In the genomic region with DNA sequence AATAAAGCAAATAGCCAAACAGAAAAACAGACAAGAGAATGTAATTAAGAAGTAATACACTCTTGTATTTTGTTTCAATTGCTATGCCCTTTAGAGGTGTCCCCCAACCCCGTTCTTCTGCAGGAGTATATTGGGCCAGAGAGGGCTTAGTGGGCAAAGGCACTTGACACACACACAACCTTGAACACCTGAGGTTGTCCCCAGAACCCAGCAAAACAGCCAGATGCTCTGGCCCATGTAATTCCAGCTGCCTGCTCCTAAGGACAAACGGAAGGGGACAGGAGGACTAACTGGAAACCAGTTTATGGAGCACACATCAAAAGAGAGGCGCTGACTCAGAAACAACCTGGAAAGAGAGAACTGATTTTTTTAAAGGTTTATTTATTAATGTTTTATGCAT, we compare ENCODE assay signal across 27 mouse cellular contexts. TPM values are rescaled to one million over a fixed set of nuclear protein-coding genes. Genes with fewer than 3 reads are reported as not detected.
DNase-seq lines count a peak whose midpoint lies in the region; ATAC-seq and TF ChIP-seq lines count a peak whose summit lies in the region.
"Had no signal": no experiment of that assay in that cellular context is flagged by ENCODE, and none has a peak within 500 bp of the region (broad histone marks: within the 10 kb centered on the region; RNA-seq: fewer than 3 reads in every experiment).

No protein-coding gene starts in this region.

- H3K4me3 ChIP-seq in forebrain, embryonic 11.5 days (ENCODE audit: low read depth, low read length) = no peak overlapping the region
- H3K4me3 ChIP-seq in forebrain, embryonic 10.5 days = no peak overlapping the region
- H3K4me3 ChIP-seq in midbrain, embryonic 11.5 days (ENCODE audit: low read depth, low read length) = no peak overlapping the region
- H3K4me3 ChIP-seq in midbrain, postnatal 0 days (ENCODE audit: low read depth, low read length) = no peak overlapping the region

- no peak overlapping the region for H3K27ac ChIP-seq in forebrain, embryonic 11.5 days (ENCODE audit: low read depth, low read length)
- no peak overlapping the region for H3K27ac ChIP-seq in forebrain, embryonic 10.5 days
- H3K27ac ChIP-seq in midbrain, embryonic 11.5 days (ENCODE audit: low read depth, low read length) = no peak overlapping the region
- no peak overlapping the region for H3K27ac ChIP-seq in midbrain, postnatal 0 days (ENCODE audit: low read depth, low read length)

- TF ChIP-seq CTCF in midbrain, postnatal 0 days (IDR thresholded peaks at IDR 0.05) = no peak

- peaks cover 4% of the 10 kb centered on the region; the same call in 1 of the 2 replicates for H3K27me3 ChIP-seq in forebrain, embryonic 11.5 days (ENCODE audit: control insufficient read depth, insufficient read depth, low read length)
- H3K27me3 ChIP-seq in forebrain, embryonic 10.5 days (ENCODE audit: poor library complexity, severe bottlenecking) = peaks cover 20% of the 10 kb centered on the region
- H3K27me3 ChIP-seq in midbrain, embryonic 11.5 days (ENCODE audit: control insufficient read depth, insufficient read depth, low read length) = peaks cover 4% of the 10 kb centered on the region; the same call in 1 of the 2 replicates
- no peaks in the 10 kb centered on the region for H3K27me3 ChIP-seq in midbrain, postnatal 0 days (ENCODE audit: insufficient read depth, low read length)
- H3K27me3 ChIP-seq: CH12.LX had no signal

- no peak overlapping the region for H3K9ac ChIP-seq in forebrain, embryonic 11.5 days (ENCODE audit: low read length)
- no peak overlapping the region for H3K9ac ChIP-seq in midbrain, embryonic 11.5 days (ENCODE audit: low read length)
- no peak overlapping the region for H3K9ac ChIP-seq in midbrain, postnatal 0 days (replicated peaks; ENCODE audit: low read length, poor library complexity, severe bottlenecking)

- no peaks in the 10 kb centered on the region for H3K36me3 ChIP-seq in forebrain, embryonic 11.5 days (ENCODE audit: control insufficient read depth, insufficient read depth, low read length)
- H3K36me3 ChIP-seq in forebrain, embryonic 10.5 days (replicated peaks) = no peaks in the 10 kb centered on the region
- H3K36me3 ChIP-seq in midbrain, embryonic 11.5 days (ENCODE audit: control insufficient read depth, insufficient read depth, low read length) = no peaks in the 10 kb centered on the region
- no peaks in the 10 kb centered on the region for H3K36me3 ChIP-seq in midbrain, postnatal 0 days (ENCODE audit: insufficient read depth, low read length)
- H3K36me3 ChIP-seq: G1E had no signal

- H3K4me2 ChIP-seq in forebrain, embryonic 11.5 days (ENCODE audit: low read depth, low read length, severe bottlenecking) = no peak overlapping the region
- no peak overlapping the region for H3K4me2 ChIP-seq in midbrain, embryonic 11.5 days
- H3K4me2 ChIP-seq in midbrain, postnatal 0 days (ENCODE audit: low read depth, low read length, poor library complexity, severe bottlenecking) = no peak overlapping the region

- no peaks in the 10 kb centered on the region for H3K9me3 ChIP-seq in forebrain, embryonic 11.5 days (ENCODE audit: control insufficient read depth, low read length)
- H3K9me3 ChIP-seq in forebrain, embryonic 10.5 days = no peaks in the 10 kb centered on the region
- no peaks in the 10 kb centered on the region for H3K9me3 ChIP-seq in midbrain, embryonic 11.5 days (ENCODE audit: control insufficient read depth, low read length)
- no peaks in the 10 kb centered on the region for H3K9me3 ChIP-seq in midbrain, postnatal 0 days (ENCODE audit: low read length)
- H3K9me3 ChIP-seq: G1E had no signal

- ATAC-seq in forebrain, embryonic 11.5 days (replicated peaks; ENCODE audit: low FRiP score) = no peak
- ATAC-seq in midbrain, embryonic 11.5 days (ENCODE audit: low FRiP score) = no peak
- no peak for ATAC-seq in midbrain, postnatal 0 days (ENCODE audit: low FRiP score)
- ATAC-seq: activated CD4-positive, CD25-positive, alpha-beta regulatory T cell, adult 4 months; CD4-positive, CD25-positive, alpha-beta regulatory T cell, adult 4 months; Patski had no signal

- 0 out of 2 replicates have a peak, but pooled peaks cover 3% of the 10 kb centered on the region for H3K4me1 ChIP-seq in forebrain, embryonic 11.5 days (replicated peaks; ENCODE audit: control insufficient read depth, insufficient read depth, low read length)
- 0 out of 2 replicates have a peak, but pooled peaks cover 8% of the 10 kb centered on the region for H3K4me1 ChIP-seq in forebrain, embryonic 10.5 days
- H3K4me1 ChIP-seq in midbrain, embryonic 11.5 days (ENCODE audit: control insufficient read depth, insufficient read depth, low read length) = no peaks in the 10 kb centered on the region
- H3K4me1 ChIP-seq in midbrain, postnatal 0 days (ENCODE audit: insufficient read depth, low read length) = no peaks in the 10 kb centered on the region

- WGBS in forebrain, embryonic 11.5 days = 91% methylated on average over 3 of the region's 3 CpGs
- WGBS in forebrain, embryonic 10.5 days = 93% methylated on average over 3 of the region's 3 CpGs
- 90% methylated on average over 3 of the region's 3 CpGs for WGBS in midbrain, embryonic 11.5 days
- WGBS in midbrain, postnatal 0 days = 95% methylated on average over 3 of the region's 3 CpGs

- peak; percentile 35 for DNase-seq in forebrain, embryonic 11.5 days (ENCODE audit: low spot score)
- DNase-seq in forebrain, embryonic 10.5 days (ENCODE audit: extremely low spot score, low spot score) = no peak
- peak; percentile 61 for DNase-seq in heart, adult 11 months
- DNase-seq in heart, postnatal 25 days (ENCODE audit: low spot score) = no peak
- DNase-seq in midbrain, embryonic 11.5 days (ENCODE audit: low spot score, missing footprints) = peak; percentile 65
- DNase-seq in midbrain, postnatal 0 days (ENCODE audit: low spot score) = no peak
- DNase-seq: adrenal gland, adult 2 months; adrenal gland, adult 8-10 months; adrenal gland, postnatal 10 days; adrenal gland, postnatal 14 days; adrenal gland, postnatal 25 days; adrenal gland, postnatal 36 days; B cell, adult 2 months; cerebellum, adult 11 months; cerebellum, adult 11-12 months; cerebellum, adult 18-20 months had no signal

- intact Hi-C loops in heart, postnatal 25 days (cut with DNase I) = no loop called here

RNA-seq across cellular contexts. Expression of a gene that starts 47.2 kb away (rescaled TPM):
- not detected in 2 replicates for polyA plus RNA-seq in forebrain, embryonic 11.5 days (2014; fragmentation: Nextera tagmentation; extraction: Ambion mirVana)
- polyA plus RNA-seq in forebrain, embryonic 10.5 days (2016; fragmentation: Nextera tagmentation; extraction: Ambion mirVana) = not detected in 2 replicates
- not detected for total RNA-seq in heart, postnatal 25 days (2021)
- polyA plus RNA-seq in midbrain, embryonic 11.5 days (2014; fragmentation: Nextera tagmentation; extraction: Ambion mirVana) = not detected in 2 replicates
- not detected in 2 replicates for total RNA-seq in midbrain, postnatal 0 days (2014; rRNA removed)
- polyA plus RNA-seq in midbrain, postnatal 0 days (2015; fragmentation: Nextera tagmentation; extraction: Ambion mirVana) = not detected in 2 replicates
- total RNA-seq: adrenal gland, adult 18-20 months; adrenal gland, adult 2 months; adrenal gland, adult 8-10 months; adrenal gland, postnatal 10 days; adrenal gland, postnatal 14 days; adrenal gland, postnatal 25 days; adrenal gland, postnatal 36 days; adrenal gland, postnatal 4 days; CH12.LX; ES-E14; G1E; MEL had no signal
- polyA plus RNA-seq: activated CD4-positive, CD25-positive, alpha-beta regulatory T cell, adult 4 months; adrenal gland, adult 2 months; brain, embryonic 14.5 days; C2C12; CD4-positive, CD25-positive, alpha-beta regulatory T cell, adult 4 months; G1E; Patski had no signal

Comparison
In these comparisons a context has a peak if more than half of its experiments do, and no peak if none do; other contexts are left out.
1. DNase-seq: peak in forebrain, embryonic 11.5 days (single experiment), heart, adult 11 months (single experiment) and midbrain, embryonic 11.5 days (single experiment); none in forebrain, embryonic 10.5 days (single experiment), heart, postnatal 25 days (single experiment) and midbrain, postnatal 0 days (single experiment).